Mouse (Mus musculus): ENCODE measurements around the gene Vps26a. TPM values are rescaled to one million over a fixed set of nuclear protein-coding genes. Genes with fewer than 3 reads are reported as not detected.
A peak's percentile ranks its signal among the peaks of the same experiment; 100 is the strongest.
"Not testable (repeated sequence)": the region's sequence is repeated elsewhere in the genome, so short reads cannot be mapped to it uniquely, and the experiment has no call there.

Gene Vps26a
- total RNA-seq, 2 experiments from 2014 or later: 37.2 to 41.1 TPM

DNA sequence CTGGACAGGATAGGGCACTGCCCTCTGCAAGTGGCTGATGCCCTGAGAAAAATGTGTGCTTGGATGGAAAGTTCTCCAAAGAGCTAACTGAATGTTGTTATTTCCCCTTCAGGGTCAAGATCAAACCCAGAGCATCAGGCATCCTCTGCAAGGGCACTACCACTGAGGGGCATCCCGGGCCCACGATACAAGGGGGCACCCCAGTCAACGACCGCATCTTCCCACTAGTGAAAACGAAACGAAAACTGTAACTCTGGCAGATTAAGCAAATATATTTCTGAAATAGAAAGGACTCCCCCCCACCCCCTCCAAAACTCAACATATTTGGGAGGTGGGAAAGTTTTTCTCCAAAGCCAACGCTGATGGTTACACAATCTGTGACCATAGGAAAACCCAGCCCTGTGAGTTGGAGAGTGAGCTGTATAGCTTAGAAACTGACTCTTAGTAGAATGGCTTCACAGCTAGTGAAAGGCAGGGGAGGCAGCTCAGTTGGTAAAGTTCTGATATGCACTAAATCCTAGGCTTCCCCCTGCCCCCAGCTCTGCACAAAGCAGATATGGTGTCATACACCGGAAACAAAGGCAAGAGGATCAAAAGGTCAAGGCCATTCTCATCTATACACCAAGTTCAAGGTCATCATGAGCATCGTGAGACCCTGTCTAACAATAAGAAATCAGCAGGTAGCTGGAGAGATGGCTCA lies 14.5 kb upstream of the Vps26a start:
- DNase-seq (ENCODE audit: low spot score in 2 of 2): no peak

DNA sequence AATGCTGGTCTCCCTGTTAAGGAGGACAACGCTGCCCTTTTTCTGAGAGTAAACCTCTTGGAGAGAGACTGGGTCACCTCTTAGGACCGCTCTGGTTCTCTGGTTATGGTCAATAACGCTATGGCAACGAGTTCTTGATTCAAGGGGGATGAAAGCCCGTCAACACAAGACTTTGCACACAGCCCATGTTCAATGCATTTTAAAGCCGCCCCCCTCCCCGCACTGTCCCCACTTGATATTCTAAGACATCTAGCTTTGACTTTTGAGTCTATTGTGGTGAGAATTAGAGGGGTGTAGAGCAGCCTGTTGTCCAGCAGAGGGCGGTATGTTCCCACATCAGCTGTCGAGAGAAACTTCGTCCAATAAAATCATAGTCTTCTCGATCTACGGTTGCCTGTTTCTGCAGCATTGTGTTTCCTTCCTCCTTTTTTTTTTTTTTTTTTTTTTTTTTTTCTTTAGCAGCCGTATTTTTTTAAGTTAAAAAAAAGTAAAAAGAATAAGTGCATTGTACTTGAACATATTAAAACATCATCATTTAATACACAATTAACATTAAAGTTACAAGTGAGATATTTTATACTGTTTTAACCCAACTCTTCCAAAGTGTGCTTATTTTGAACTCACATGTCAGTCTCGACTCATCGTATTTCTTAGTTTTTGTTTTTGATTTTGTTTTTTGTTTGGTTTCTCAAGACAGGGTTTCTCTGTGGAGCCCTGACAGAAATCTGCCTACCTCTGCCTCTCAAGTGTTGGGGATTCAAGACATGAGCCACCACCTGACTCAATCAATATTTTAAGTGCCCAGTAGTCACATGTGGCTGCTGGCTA lies 13.7 kb upstream of the Vps26a start:
- peak; percentile 70 to 78 for DNase-seq (ENCODE audit: low spot score in 2 of 2)

- DNase-seq (ENCODE audit: low spot score in 2 of 2): not testable (repeated sequence)
Measured at GRCm38 (mm10) chr10:62491681-62492080, 5.1 kb upstream of the Vps26a start.

DNA sequence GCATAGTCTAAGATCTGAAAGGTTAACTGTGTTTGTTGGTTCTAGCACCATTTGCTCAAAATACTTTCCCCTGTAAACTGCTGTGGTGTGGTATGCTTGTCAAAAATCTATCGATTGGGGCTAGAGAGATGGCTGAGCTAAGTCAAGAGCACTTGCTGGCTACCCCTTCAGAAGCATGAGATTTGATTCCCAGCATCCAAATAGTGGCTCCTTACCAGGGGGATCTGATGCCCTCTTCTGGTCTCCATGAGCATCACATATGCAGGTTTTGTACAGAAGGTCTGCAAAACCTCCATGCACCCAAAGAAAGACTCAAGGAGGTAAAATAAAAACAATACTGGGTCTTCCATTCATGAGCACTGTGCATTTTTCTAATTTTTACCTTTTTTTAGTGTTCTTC lies 1.7 kb upstream of the Vps26a start:
- DNase-seq (ENCODE audit: low spot score in 2 of 2): peak; percentile 37 to 61

DNA sequence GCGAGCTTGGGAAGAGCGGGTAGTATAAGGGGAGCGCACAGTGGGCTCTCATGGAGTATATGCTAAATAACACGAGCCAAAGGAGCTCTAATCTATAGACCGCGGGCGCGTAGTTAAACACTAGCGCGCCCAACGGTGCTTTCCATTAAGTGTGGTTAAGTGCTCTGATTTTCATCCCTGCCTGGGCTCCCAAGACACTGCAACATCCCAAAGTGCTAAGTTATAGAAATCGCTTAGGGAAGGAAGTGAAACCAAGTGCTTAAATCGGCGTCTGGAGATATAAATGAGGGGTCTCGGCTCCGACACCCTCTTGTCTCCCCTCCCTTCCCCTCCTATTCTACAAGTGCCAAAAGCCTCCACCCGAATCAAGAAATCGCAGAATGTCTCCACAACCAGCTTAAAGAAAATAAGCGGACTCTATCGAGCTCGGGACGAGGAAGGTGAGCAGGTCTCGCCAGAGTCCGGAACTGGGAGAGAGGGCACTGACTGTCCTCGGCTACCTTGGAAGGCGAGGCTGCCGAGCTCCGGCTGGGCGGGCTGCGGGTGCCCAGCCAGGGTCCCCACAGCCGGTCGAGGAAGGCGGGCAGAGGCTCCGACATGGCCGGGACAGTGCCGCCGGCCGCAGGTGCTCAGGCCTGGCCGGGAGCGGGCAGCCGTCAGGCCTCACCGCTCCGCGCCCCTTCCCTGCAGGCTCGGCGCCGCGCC lies 575 bp downstream of the Vps26a start:
- no peak for DNase-seq (ENCODE audit: low spot score in 2 of 2)

DNA sequence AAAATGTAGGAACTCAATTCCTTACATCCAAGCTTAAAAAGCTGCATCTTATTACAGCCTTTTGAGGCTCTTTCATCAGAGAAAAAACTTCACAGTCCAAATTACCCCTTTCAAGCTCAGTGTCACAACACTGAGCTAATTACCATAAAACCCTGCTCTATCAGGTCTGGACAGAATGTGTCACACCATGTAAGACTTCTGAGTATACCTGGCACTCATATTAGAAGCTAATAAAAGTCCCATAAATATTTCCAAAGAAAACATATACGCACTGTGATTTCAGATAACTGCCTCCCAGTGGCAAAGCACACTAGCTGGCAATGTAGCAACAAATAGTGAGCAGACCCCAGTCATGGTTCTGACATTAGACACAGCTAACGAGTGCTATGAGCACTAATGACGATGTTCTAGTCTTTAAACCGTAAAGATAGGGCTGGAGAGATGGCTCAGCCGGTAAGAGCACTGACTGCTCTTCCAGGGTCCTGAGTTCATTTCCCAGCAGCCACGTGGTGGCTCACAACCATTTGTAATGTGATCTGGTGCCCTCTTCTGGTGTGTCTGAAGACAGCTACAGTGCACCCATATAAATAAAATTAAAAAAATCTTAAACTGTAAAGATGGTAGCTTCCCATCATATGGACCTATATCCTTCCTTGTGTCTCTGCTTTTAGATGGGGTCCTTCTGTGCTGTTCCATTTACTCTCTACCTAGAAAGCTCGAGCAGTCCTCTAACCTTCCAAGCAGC lies 5.3 kb downstream of the Vps26a start:
- DNase-seq (ENCODE audit: low spot score in 2 of 2): no peak

- no peak for DNase-seq (ENCODE audit: low spot score in 2 of 2)
Measured at GRCm38 (mm10) chr10:62476980-62477379, 9.6 kb downstream of the Vps26a start.

GRCm38 (mm10) chr10:62474944-62475343 lies 11.7 kb downstream of the Vps26a start:
- DNase-seq (ENCODE audit: low spot score in 2 of 2): no peak

DNA sequence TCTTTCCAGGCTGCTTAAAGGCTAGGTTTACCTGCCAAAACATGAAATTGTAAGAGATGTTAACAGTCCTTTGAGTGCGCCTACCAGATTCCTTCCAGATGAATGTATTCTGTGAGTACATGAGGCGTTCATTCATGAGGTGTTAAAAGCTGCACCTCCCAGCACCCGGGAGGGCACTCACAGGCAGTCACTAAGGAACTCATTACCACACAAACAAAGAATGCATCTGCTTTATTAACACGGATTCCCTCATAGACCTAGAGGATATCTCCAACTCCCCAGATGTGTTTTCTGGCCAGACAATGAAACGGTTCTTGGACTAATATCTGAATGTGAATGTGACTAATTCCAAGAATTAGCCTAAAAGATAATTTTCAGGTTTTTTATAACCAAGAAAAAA lies 15.5 kb downstream of the Vps26a start:
- no peak for DNase-seq (ENCODE audit: low spot score in 2 of 2)

DNA sequence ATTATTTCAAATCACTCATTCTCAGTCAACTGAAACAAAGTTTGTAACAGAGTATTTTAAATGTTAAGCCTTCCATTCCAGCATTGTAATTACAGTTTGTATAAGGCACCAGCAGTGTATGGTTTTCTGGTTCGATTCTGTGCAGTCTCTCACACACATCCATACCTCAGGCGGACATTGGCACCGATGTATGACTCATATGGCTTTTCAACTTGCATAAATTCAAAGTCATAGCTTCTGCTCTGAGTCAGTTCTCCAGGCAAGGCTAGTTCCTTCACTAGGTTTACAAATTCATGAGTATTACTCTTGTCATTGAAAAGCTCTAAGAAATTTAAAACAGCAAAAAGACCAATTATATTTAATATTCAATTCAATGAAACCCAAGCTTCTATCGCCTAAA lies 16.9 kb downstream of the Vps26a start:
- no peak for DNase-seq (ENCODE audit: low spot score in 2 of 2)

DNA sequence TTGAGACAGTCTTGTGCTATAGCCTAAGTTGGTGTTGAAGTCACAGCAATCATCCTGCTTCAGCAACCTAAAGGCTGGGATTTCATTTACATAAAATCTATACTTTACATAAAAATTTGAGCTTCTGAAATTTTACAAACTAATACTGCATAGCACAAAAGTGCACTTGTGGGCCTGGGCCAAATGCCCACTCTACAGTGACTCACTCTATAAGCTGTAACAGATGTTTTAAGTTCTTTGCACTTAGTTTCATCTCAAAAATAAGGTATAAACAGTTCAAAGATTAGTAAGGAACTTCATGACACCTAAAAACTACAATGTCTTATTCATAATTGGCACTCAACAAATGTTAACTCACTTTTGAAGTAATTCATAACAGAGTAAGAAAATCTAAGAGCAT lies 25.3 kb downstream of the Vps26a start:
- DNase-seq (ENCODE audit: low spot score in 2 of 2): no peak

GRCm38 (mm10) chr10:62452001-62452400 lies 34.6 kb downstream of the Vps26a start:
- not testable (repeated sequence) for DNase-seq (ENCODE audit: low spot score in 2 of 2)

DNA sequence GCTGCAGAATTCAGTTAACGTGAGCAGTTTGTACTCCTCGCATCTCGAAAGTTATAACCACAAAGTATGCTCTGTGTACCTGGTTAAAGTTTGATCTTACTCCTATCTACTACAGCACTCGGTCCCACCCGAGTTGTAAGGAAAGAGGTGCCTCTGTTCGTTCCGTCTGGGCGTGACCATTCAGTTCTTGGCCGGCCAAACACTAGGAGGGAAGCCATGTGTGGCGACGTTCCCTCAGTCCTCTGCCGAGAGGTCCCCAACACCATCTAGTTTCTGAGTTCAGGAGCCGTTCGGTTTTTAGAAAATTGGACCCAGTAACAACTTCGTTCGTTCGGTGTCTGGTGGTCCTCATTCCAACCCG lies 36.3 kb downstream of the Vps26a start:
- peak in 1 of 2 experiments; percentile 20 for DNase-seq (ENCODE audit: low spot score in 2 of 2)

DNA sequence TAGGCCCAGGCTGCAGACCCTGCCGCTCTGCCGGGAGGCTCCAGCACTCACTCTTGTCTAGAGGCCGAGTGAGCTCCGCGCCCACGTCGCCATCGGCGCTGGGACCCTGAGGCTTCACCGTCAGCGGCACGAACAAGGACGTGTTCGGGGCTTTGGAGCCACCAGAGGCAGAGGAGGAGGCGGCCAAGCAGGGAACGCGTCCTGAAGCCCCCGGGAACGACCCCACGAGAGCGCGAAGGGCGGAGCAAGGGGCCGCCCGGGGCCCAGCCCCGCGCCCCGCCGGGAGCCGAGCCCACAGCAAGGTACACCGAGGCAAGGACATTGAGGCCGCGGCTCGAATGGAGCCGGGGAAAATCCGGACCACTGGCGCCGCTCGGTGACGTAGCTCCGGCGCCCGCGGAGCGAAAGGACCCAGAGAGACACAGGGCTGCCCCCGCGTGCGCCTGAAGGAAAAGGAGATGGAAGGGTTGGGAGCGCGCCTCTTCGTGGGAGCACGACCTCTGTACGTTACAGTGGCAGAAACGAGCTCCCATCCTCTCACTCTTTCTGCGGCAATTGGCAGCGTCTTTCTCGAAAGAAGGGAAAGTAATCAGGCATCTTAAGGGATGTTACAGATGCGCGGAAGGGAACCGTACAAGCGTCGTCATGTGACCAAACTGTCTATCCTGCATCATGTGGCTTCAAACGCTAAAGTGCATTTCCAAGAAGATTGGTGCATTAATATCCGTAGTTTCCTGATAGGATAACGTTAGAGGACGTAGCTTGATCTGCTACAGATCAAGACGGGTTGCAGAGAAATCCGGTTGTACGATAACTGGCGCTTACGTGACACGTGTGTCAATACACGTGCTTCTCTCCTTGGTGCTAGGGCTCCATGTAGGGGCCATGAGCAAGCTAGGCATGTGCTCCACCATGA lies 37.0 kb downstream of the Vps26a start, which contains the start of the genes 4930507D05Rik and Supv3l1:
Gene 4930507D05Rik (plus strand): TSS at position 126 of the 916 bp plus-strand sequence.
Gene Supv3l1 (minus strand): TSS at position 375 of the 916 bp plus-strand sequence.
- DNase-seq (ENCODE audit: low spot score in 2 of 2): peak; percentile 97 to 98

GRCm38 (mm10) chr10:62430427-62430826 lies 56.2 kb downstream of the Vps26a start:
- no peak for DNase-seq (ENCODE audit: low spot score in 2 of 2)

DNA sequence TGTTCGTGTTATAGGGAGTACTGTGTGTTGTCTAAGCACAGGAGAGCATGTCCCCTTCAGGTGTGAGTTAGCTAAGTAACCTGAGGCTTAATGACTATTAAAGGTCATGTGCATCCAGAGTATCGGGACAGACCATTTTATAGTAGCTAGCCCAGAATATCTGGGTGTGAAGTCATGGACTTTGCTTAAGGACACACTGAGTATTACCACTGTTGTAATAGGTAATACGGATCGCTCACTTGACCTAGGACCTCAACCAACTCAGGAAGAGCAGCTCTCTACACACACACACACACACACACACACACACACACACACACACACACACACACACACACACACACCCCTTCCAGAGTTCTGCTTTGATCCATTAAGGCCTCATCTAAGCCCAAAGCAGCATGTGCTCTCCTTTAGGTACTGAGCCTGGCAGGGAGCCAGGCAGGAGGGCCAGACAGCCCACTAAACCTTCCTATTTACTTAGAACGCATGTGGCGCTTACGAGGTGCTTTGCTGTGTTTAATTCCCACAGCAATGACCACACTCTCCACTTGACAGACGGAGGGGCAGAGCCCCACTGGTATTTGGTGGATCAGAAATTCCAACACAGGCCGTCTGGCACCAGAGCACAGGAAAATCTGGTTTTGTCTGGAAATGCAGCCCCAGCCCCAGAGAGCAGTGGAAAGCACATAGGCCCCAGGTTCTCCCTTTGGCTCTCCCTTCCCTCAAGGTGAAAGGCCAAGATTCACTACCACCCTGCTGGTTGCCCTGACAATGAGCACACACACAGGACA lies 61.3 kb downstream of the Vps26a start:
- no peak for DNase-seq (ENCODE audit: low spot score in 2 of 2)

- no peak for DNase-seq (ENCODE audit: low spot score in 2 of 2)
Measured at GRCm38 (mm10) chr10:62422255-62422654, 64.3 kb downstream of the Vps26a start, which contains the start of gene Hkdc1. TSS of gene Hkdc1 (minus strand) at chr10:62422491.

- DNase-seq (ENCODE audit: low spot score in 2 of 2): no peak
Measured at GRCm38 (mm10) chr10:62421127-62421526, 65.5 kb downstream of the Vps26a start.

- no peak for DNase-seq (ENCODE audit: low spot score in 2 of 2)
Measured at GRCm38 (mm10) chr10:62420399-62420798, 66.2 kb downstream of the Vps26a start.
